27 mouse cellular contexts compared by ENCODE assay signal in the genomic region with DNA sequence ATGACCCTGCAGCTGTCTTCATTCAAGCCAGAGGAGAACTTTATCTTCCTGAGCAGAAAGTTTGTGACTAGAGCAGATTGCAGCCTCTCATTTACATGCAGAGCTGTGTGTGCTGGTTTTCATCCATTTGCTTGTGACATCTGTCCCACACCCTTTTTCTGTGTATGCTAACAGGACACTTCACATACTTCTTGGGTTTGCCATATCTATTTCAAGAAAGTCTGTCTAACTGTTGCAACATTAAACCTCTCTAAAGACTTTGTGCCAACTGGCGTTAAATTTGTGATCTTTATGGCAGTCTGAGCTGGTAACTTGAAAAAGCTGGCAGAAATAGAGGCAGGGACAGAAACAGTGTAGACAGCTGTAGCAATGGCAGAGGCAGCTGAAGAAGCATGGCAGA.
DNase-seq lines count a peak whose midpoint lies in the region; TF ChIP-seq lines count a peak whose summit lies in the region.
"Had no signal": no experiment of that assay in that cellular context is flagged by ENCODE, and none has a peak within 500 bp of the region (broad histone marks: within the 10 kb centered on the region; RNA-seq: fewer than 3 reads in every experiment).

No protein-coding gene starts in this region.

- peak; percentile 15 for DNase-seq in adrenal gland, adult 2 months
- DNase-seq in adrenal gland, postnatal 10 days: no peak
- DNase-seq in gastrocnemius, adult 2 months: peak; percentile 28
- no peak for DNase-seq in gastrocnemius, postnatal 25 days
- peak; percentile 4 for DNase-seq in right cerebral cortex, adult 2 months (ENCODE audit: low spot score in 2 of 2)
- DNase-seq in right cerebral cortex, postnatal 4 days: no peak
- peak; percentile 70 for DNase-seq in telencephalon, adult 2 months (ENCODE audit: low read depth, low spot score)
- DNase-seq in lung, postnatal 10 days: no peak
- DNase-seq: adrenal gland, postnatal 25 days; cerebellum, adult 11-12 months; cerebellum, postnatal 10 days; gastrocnemius, postnatal 14 days; heart, postnatal 36 days; kidney, adult 2 months; liver; retina, postnatal 1 day; thymus, postnatal 25 days had no signal

- peak overlapping the region; percentile 61 for H3K27ac ChIP-seq in gastrocnemius, adult 2 months
- H3K27ac ChIP-seq: embryonic facial prominence, embryonic 12.5 days; hindbrain, embryonic 15.5 days; kidney, postnatal 0 days; limb, embryonic 10.5 days; liver, embryonic 15.5 days; lung, embryonic 15.5 days; macrophage; midbrain, embryonic 15.5 days; neural tube, embryonic 13.5 days had no signal

- intact Hi-C loops in gastrocnemius, adult 2 months (cut with DNase I): no loop called here

- no peak overlapping the region for H3K4me3 ChIP-seq in gastrocnemius, adult 2 months
- H3K4me3 ChIP-seq: embryonic facial prominence, embryonic 12.5 days; erythroblast, embryonic 14.5 days; hindbrain, embryonic 15.5 days; limb, embryonic 10.5 days; liver, embryonic 15.5 days; lung, embryonic 15.5 days; midbrain, embryonic 15.5 days; neural tube, embryonic 13.5 days had no signal

- no peak for TF ChIP-seq CTCF in gastrocnemius, adult 2 months (IDR thresholded peaks at IDR 0.05)

Comparison
In these comparisons a context has a peak if more than half of its experiments do, and no peak if none do; other contexts are left out.
1. DNase-seq: peak in adrenal gland, adult 2 months (single experiment), gastrocnemius, adult 2 months (single experiment), right cerebral cortex, adult 2 months (2 of 2) and telencephalon, adult 2 months (single experiment); none in adrenal gland, postnatal 10 days (single experiment), gastrocnemius, postnatal 25 days (single experiment), right cerebral cortex, postnatal 4 days (single experiment) and lung, postnatal 10 days (single experiment).